Mouse (Mus musculus) adrenal gland, postnatal 0 days (tissue): Measurements from ENCODE around the gene Usp37. TPM values are rescaled to one million over a fixed set of nuclear protein-coding genes. Genes with fewer than 3 reads are reported as not detected.

Experiments used
- microRNA-seq: library from miRNA; unstranded; fragments of <30 nt; microRNA quantifications from one replicate; pipeline ENCODE4, GENCODE M21; 2016; ENCODE audit warnings: borderline replicate concordance; ENCODE audit not compliant: insufficient number of aligned reads
- polyA plus RNA-seq: library from polyadenylated mRNA; unstranded; fragments of >200 nt; fragmentation: Nextera tagmentation; extraction: Ambion mirVana; gene quantifications from 2 replicates; pipeline ENCODE4 v1.2.1, GENCODE M21; 2015

The Usp37 gene
- 8.0 and 10.9 TPM in 2 replicates for polyA plus RNA-seq

DNA sequence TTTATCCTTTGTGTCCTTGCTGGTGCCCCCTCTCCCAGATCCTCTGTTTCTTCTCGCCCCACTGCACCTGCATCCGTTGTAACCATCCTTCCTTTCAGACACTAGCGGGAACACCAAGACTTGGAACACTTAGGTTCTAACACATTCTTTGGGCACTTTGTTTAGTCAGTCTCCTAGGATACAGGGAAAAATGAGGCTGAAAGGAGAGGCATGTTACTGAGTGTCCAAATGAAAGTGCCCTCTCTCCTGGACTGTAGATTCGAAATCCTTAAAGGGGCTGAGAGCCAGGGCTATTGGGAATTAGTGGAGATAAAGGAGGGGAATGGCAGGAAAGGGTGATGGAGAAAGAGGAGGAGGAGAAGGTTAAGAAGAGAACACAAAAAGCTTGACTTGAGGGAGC is at the start of gene Usp37:
Gene Usp37, minus strand, starts transcription at position 101 of the 400 bp plus-strand sequence.

DNA sequence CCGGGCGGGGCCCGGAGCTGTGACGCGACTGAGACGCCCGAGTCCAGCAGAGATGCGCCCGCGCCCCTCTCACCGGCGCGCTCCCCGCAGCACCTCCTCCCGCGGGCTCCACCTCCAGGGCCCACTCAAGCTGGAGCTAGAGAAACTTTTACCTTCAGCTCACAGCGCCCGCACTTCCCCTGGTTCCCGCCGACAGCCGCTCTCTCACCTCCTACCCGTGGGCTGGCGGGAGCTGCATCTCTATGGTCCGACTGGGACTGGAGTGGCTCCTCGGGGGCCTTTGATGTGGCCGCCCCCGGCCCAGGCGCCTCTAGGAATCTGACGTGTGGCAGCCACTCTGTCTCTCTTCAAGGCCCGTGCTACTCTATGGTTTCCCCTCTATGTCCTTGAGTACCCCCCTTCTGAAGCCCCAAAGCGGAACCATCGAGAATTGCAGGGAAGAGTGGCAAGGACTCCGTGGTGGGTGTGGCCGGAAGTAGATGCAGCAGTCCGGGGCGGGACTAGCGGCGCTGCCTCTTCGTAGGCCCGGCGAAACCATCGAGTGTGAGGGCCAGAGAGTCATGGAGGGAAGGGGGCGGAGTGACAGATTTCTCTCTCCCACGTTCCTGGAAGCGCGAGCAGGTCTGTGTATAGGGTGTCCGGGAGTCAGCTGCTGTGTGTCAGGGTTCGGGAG is 43.8 kb upstream of the Usp37 start, which contains the start of the genes Zfp142 and Bcs1l:
Gene Zfp142, minus strand, starts transcription at position 474 of the 673 bp plus-strand sequence.
Gene Bcs1l, plus strand, starts transcription at position 517 of the 673 bp plus-strand sequence.

DNA sequence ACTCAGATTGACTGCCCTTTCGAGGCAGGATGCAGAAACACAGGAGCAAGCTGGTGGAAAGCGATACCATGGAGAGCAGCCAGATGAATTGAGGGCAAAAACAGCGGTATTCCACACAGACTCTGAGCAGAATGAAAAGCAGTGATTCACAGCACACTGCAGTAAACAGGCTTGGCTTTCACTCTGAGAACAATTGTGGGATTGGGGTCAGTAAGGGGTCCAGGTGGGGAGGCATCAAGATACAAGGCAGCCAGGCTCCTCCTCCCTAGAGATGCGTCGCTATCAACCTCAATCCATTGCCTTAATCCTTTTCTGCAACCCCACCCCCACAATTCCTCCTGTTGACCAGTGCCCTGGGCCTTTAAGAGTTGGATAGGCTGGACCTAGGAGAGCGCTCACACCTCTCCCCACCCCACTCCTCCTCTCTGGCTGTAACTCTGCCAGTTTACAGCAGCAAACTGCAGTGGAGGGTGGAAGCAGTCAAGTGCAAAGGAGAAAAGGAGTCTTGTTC is 1.6 kb downstream of the Usp37 start, which contains the start of gene Plcd4:
Gene Plcd4, plus strand, starts transcription at position 438 of the 511 bp plus-strand sequence.

DNA sequence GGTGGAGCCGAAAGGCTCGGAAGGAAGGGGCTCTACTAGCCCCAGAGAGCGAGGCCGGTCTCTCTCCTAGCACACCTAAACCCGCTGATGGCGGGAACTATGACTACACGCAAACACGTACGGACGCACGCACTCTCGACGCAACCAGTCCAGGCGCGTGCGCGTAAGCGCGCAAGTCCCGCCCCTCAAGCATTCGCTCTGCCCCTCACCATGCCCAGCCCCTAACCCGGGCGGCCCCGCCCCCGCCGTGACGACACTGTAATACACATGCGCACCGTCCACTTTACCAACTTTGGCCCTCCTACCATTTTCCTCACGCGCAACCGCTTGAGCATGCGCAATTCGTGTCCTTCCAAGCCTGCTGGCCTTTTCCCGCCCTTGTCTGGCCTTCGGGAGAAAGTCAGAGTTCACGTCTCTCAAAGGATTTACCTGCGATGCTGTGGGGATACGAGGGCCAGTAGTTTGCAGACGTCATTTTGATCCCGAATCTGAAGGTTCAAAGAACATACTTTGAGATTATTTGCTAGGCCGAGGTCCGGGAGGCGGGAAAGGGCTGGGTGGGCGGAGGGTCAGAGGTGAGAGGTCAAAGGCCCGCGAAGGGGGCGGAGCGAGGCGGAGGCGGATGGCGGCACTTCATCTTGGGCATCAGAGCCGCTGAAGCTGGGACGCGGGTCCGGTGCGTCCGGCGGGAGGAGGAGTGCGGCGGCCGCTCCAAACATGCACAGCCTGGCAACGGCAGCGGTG is 38.2 kb downstream of the Usp37 start, which contains the start of gene Cnot9:
Gene Cnot9, plus strand, starts transcription at position 338 of the 744 bp plus-strand sequence.

DNA sequence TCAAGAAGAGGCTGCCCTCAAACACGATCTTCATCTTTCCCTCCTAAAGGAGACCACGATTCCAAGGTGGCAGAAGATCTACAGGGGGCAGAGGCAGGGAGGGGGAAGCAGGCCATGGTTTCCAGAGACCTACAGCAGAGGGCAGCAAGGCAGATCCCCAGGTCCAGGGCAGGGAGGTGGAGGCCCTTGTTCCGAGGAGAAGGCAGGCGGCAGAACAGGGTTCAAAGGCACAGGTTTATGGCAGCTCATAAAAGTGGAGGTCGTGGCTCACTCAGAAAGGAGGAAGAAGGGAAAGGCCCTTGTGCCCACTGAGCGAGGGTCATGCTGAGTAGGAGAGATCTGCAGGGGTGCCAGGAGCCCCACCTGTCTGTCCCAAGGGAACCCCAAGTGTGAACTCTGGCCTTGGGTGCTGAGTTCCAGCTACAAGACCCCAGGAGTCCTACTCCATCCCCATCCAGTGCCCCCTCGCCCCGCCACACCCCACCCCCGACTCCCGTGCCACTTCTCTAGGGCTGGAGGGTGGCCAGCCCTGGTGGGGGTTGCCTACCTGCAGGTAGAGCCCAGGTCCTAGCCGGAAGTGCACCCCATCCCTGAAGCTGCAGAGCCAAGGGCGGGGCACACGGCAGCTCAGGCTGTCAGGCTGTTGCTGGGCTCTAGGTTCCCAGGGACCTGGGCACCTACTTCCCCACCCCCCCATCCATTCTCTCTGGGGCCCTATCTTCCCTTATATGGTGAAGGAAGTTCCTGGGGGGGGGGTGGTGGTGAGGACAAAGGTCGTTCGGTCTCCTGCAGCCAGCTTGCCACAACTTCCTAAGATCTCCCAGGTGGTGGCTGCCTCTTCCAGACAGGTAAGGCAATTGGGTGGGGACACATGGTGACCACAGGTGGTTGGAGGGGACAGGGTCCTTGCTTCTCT is 135.2 kb downstream of the Usp37 start, which contains the start of gene Vil1:
Gene Vil1, plus strand, starts transcription at position 788 of the 916 bp plus-strand sequence.

DNA sequence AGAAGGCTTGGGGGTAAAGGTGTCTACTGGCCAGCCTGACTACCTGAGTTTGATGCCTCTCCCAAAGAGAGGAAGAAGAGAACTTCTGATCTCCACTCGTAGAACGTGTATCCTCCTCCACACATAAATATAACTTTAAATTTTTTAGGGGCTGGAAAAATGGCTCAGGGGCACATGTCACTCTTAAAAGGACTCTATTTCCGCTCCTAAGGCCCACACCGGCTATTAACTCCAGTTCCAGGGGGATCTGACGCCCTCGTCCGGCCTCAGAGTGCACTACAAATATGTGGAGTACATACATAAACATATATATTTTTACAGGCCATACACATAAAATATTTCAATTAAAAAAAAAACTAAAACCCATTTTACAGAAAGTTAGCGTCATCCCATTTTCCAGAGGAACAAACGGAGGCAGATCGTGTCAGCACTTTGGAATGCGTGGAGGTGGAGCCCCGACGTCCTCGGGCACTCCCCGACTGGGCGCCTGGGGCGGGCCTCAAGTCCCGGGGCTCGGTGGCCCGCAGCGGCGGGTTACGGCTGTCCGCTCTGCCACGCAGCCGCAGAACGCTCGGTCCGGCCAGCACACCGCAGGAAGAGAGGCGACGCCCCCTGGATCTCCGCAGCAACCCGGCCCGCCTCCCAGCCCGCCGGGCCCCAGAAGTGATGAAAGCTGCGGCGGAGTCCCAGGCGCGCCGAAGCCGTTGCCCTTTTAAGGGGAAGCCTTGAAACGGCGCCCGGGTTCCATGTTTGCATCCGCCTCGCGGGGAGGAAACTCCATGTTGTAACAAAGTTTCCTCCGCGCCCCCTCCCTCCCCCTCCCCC is 152.9 kb downstream of the Usp37 start, which contains the start of gene Ctdsp1:
Gene Ctdsp1, plus strand, starts transcription at position 586 of the 825 bp plus-strand sequence.

Small RNA genes lying within 50 kb of the gene (microRNA-seq; reads per million reads assigned to microRNA genes)
- not detected for gene Gm25035
- 32,487 reads per million, percentile 97 among the genes with 10 or more reads in this experiment for gene Mir26b

Other genes starting within 250 kb of the Usp37 start
- gene Tmbim1, start 238.7 kb downstream of the Usp37 start, polyA plus RNA-seq = 44.2 and 66.5 TPM in 2 replicates
- gene Catip, start 182.2 kb downstream of the Usp37 start, polyA plus RNA-seq = 0.16 and 0.52 TPM in 2 replicates
- 9.2 and 14.0 TPM in 2 replicates for gene Slc11a1, start 169.1 kb downstream of the Usp37 start, polyA plus RNA-seq
- 46.5 and 55.3 TPM in 2 replicates for gene Ctdsp1, start 152.8 kb downstream of the Usp37 start, polyA plus RNA-seq
- 0.35 and 0.50 TPM in 2 replicates for gene Vil1, start 134.9 kb downstream of the Usp37 start, polyA plus RNA-seq
- gene Cnot9, start 38.2 kb downstream of the Usp37 start, polyA plus RNA-seq = 21.9 and 26.8 TPM in 2 replicates
- gene Plcd4, start 1.4 kb downstream of the Usp37 start, polyA plus RNA-seq = 0.54 and 0.57 TPM in 2 replicates
- 2.9 TPM in 2 replicates for gene Zfp142, start 44.0 kb upstream of the Usp37 start, polyA plus RNA-seq
- 8.4 and 16.0 TPM in 2 replicates for gene Bcs1l, start 44.0 kb upstream of the Usp37 start, polyA plus RNA-seq
- gene Rnf25, start 57.1 kb upstream of the Usp37 start, polyA plus RNA-seq = 25.3 and 33.0 TPM in 2 replicates
- 4.7 and 4.8 TPM in 2 replicates for gene Stk36, start 57.2 kb upstream of the Usp37 start, polyA plus RNA-seq
- 1.6 and 2.7 TPM in 2 replicates for gene Ttll4, start 117.5 kb upstream of the Usp37 start, polyA plus RNA-seq
- 8.7 and 14.4 TPM in 2 replicates for gene Cyp27a1, start 169.3 kb upstream of the Usp37 start, polyA plus RNA-seq
- gene Prkag3, start 204.9 kb upstream of the Usp37 start, polyA plus RNA-seq = 0.22 and 0.26 TPM in 2 replicates
- gene Wnt6, start 227.6 kb upstream of the Usp37 start, polyA plus RNA-seq = 5.7 and 9.5 TPM in 2 replicates
- gene Wnt10a, start 247.2 kb upstream of the Usp37 start, polyA plus RNA-seq = 0.44 and 0.61 TPM in 2 replicates